In genomic region chr1:179802610-179803512, GRCm38 (mm10) we compare ENCODE assay signal across 8 mouse cellular contexts. TPM values are rescaled to one million over a fixed set of nuclear protein-coding genes. Genes with fewer than 3 reads are reported as not detected.
DNase-seq lines count a peak whose midpoint lies in the region; ATAC-seq lines count a peak whose summit lies in the region.

Gene Gm10518 (plus strand): TSS chr1:179803376.

- intact Hi-C loops in gastrocnemius, postnatal 36 days (cut with DNase I) = loop anchor here (2.0 kb wide), 1 partner anchor 42 kb away; no protein-coding TSS in a partner anchor
- intact Hi-C loops in left cerebral cortex, postnatal 4 days (cut with DNase I) = no loop called here

- H3K9ac ChIP-seq in intestine, embryonic 16.5 days (ENCODE audit: low read depth, low read length) = peak within 1 kb of the TSS; percentile 93

- H3K4me3 ChIP-seq in embryonic facial prominence, embryonic 10.5 days = peak within 1 kb of the TSS; percentile 97
- peak within 1 kb of the TSS; percentile 86 for H3K4me3 ChIP-seq in intestine, embryonic 16.5 days (ENCODE audit: low read length)
- peak within 1 kb of the TSS; percentile 90 for H3K4me3 ChIP-seq in midbrain, embryonic 10.5 days

- peak; percentile 42 to 46 for DNase-seq in thymus, adult 18-20 months
- no peak for DNase-seq in thymus, postnatal 25 days
- DNase-seq in embryonic facial prominence, embryonic 10.5 days (ENCODE audit: low spot score) = peak; percentile 72
- DNase-seq in gastrocnemius, postnatal 36 days = peak; percentile 60 to 71
- peak; percentile 52 for DNase-seq in left cerebral cortex, postnatal 4 days
- peak; percentile 68 for DNase-seq in midbrain, embryonic 10.5 days (ENCODE audit: low spot score)
- peak; percentile 49 to 56 for DNase-seq in spleen, postnatal 14 days (ENCODE audit: low spot score in 2 of 2)

- peaks cover 17% of the 10 kb centered on the region for H3K4me1 ChIP-seq in embryonic facial prominence, embryonic 10.5 days
- peaks cover 15% of the 10 kb centered on the region for H3K4me1 ChIP-seq in intestine, embryonic 16.5 days (ENCODE audit: control insufficient read depth, insufficient read depth, low read length)
- H3K4me1 ChIP-seq in midbrain, embryonic 10.5 days = peaks cover 28% of the 10 kb centered on the region

- no peaks in the 10 kb centered on the region for H3K9me3 ChIP-seq in embryonic facial prominence, embryonic 10.5 days
- no peaks in the 10 kb centered on the region for H3K9me3 ChIP-seq in intestine, embryonic 16.5 days (ENCODE audit: control insufficient read depth, low read length)
- H3K9me3 ChIP-seq in midbrain, embryonic 10.5 days (replicated peaks) = no peaks in the 10 kb centered on the region

- peak; percentile 70 for ATAC-seq in intestine, embryonic 16.5 days

- WGBS in embryonic facial prominence, embryonic 10.5 days = under 1% methylated on average over 94 of the region's 94 CpGs
- under 1% methylated on average over 88 of the region's 94 CpGs for WGBS in intestine, embryonic 16.5 days
- WGBS in midbrain, embryonic 10.5 days = under 1% methylated on average over 94 of the region's 94 CpGs

- H3K4me2 ChIP-seq in intestine, embryonic 16.5 days (ENCODE audit: low read depth, low read length) = peak within 1 kb of the TSS; percentile 75

- H3K36me3 ChIP-seq in embryonic facial prominence, embryonic 10.5 days (replicated peaks) = peaks cover 29% of the 10 kb centered on the region
- no peaks in the 10 kb centered on the region for H3K36me3 ChIP-seq in intestine, embryonic 16.5 days (ENCODE audit: control insufficient read depth, insufficient read depth, low read length)
- peaks cover 24% of the 10 kb centered on the region for H3K36me3 ChIP-seq in midbrain, embryonic 10.5 days

- no peaks in the 10 kb centered on the region for H3K27me3 ChIP-seq in embryonic facial prominence, embryonic 10.5 days (replicated peaks; ENCODE audit: low read depth, poor library complexity, severe bottlenecking)
- no peaks in the 10 kb centered on the region for H3K27me3 ChIP-seq in intestine, embryonic 16.5 days (replicated peaks; ENCODE audit: control insufficient read depth, insufficient read depth, low read length)
- H3K27me3 ChIP-seq in midbrain, embryonic 10.5 days (ENCODE audit: low read depth, poor library complexity, severe bottlenecking) = no peaks in the 10 kb centered on the region

- peak within 1 kb of the TSS; percentile 95 for H3K27ac ChIP-seq in embryonic facial prominence, embryonic 10.5 days (replicated peaks)
- H3K27ac ChIP-seq in intestine, embryonic 16.5 days (ENCODE audit: low read length) = peak within 1 kb of the TSS; percentile 98
- H3K27ac ChIP-seq in midbrain, embryonic 10.5 days (replicated peaks) = peak within 1 kb of the TSS; percentile 96

RNA-seq across cellular contexts. Expression of gene Gm10518, which starts in this region (rescaled TPM):
- polyA plus RNA-seq in embryonic facial prominence, embryonic 10.5 days (2016; fragmentation: Nextera tagmentation; extraction: Ambion mirVana) = 0.14 and 0.17 TPM in 2 replicates
- total RNA-seq in gastrocnemius, postnatal 36 days (2021) = not detected
- not detected in 2 replicates for polyA plus RNA-seq in intestine, embryonic 16.5 days (2015; fragmentation: Nextera tagmentation; extraction: Ambion mirVana)
- under 1 TPM in 1 of 2 experiments, not detected in 1; 0.30 TPM for total RNA-seq in left cerebral cortex, postnatal 4 days (2021)
- 0.10 and 0.31 TPM in 2 replicates for polyA plus RNA-seq in midbrain, embryonic 10.5 days (2016; fragmentation: Nextera tagmentation; extraction: Ambion mirVana)

Comparison
In these comparisons a context has a peak if more than half of its experiments do, and no peak if none do; other contexts are left out.
1. Peak in DNase-seq, H3K4me3 ChIP-seq and H3K27ac ChIP-seq in embryonic facial prominence, embryonic 10.5 days; RNA of the gene not detected or under 1 TPM.
2. Peak in DNase-seq in gastrocnemius, postnatal 36 days; RNA of the gene not detected or under 1 TPM.
3. Peak in ATAC-seq, H3K4me3 ChIP-seq, H3K27ac ChIP-seq, H3K9ac ChIP-seq and H3K4me2 ChIP-seq in intestine, embryonic 16.5 days; RNA of the gene not detected or under 1 TPM.
4. Peak in DNase-seq in left cerebral cortex, postnatal 4 days; RNA of the gene not detected or under 1 TPM.
5. Peak in DNase-seq, H3K4me3 ChIP-seq and H3K27ac ChIP-seq in midbrain, embryonic 10.5 days; RNA of the gene not detected or under 1 TPM.